Mouse (Mus musculus): Measurements from ENCODE around the gene Ppfibp2.

The Ppfibp2 gene

DNA sequence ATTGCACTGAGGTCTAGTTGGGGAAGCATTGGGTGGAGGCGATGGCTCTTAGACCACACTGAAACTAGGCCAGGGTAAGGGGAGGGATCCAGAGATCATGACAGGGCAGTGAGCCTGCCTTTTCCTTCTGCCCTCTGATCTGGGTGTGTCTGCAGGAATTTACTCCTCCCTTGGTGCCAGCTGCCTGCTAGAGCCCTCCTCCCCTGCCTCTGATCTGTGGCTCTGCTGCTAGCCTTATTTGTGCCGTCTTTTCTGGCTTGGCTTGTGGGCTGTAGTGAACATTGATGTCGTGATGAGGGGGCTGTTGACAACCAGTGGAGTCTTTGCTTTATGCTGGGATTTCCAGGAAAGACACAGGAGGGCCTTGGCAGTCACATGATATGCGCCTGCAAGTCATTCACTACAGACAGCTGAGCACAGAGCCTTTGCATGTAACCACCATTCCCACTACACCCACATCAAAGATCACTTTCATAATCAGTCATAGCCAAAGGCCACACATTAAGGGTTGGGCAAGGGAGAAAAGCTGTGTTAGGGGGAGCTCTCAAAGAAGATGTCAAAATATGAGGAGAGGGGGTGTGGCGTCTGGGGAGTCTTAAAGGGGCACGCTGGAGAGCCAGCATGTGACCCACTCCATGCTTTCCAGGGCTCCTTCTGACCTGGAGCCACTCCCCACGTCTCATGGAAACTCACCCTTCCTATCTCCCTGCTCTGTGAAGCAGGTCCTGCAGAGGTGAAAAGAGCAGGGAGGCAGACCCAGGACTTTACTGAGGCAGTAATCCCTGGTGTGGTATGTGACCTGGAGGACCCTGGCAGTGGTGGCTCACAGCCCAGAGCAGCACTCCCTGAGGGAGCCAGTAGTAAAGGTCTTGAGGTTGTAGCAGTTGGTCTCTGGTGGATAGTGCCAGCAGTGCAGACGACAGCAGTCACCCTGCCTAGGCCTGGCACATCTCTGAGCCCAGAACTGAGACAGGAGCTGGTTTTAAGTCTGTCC lies 69.4 kb downstream of the Ppfibp2 start:
- peak; percentile 30 for DNase-seq (ENCODE audit: low read depth, low spot score)

DNA sequence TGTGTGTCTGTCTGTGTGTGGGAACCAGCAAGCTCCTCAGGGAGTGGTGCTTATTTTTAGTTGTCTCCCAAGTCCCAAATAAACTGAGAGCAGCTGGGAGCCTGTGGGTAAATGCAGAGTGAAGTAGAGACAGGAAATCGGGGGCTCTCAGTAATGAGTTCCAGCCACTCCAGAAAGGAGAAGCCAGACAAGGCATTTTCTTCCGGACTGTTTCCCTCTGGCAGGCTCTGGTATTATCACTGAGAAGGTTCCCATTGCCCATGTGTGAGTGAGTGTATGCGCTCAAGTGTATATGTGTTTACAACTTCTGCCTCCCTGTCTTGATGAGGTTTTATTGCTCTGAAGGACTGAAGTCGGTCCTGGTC lies 70.2 kb downstream of the Ppfibp2 start:
- no peak for DNase-seq (ENCODE audit: low read depth, low spot score)

DNA sequence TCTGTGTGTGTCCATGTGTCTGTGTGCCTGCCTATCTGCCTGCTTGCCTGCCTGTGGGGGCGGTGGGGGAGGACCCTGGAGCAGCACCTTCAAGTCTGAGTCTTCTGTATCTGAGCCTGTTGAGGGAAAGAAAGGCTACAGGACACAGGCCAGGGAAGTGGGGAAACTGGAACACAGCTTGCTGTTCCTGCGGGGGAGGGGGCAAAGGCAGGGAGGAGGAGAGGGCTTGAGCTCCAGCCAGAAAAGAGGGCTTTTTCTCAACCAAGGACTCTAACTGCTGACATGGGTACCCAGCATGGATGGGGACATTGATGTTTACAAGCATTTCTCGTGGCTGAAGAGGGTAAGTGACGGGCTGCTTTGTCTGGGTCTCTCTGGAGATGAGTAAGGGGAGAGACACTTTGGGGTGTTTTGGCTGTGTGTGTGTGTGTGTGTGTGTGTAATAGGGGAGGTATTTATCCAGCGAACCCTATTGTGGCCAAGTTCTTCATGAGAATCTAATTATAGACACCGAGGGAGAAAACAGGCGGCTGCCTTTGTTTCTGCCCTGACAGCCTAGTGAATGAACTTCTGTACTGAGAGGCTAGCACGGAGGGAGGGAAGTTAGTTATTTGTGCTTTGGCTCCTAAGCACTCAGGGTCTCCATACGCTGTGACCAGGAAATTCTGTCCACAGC lies 70.7 kb downstream of the Ppfibp2 start:
- DNase-seq (ENCODE audit: low read depth, low spot score) = no peak

DNA sequence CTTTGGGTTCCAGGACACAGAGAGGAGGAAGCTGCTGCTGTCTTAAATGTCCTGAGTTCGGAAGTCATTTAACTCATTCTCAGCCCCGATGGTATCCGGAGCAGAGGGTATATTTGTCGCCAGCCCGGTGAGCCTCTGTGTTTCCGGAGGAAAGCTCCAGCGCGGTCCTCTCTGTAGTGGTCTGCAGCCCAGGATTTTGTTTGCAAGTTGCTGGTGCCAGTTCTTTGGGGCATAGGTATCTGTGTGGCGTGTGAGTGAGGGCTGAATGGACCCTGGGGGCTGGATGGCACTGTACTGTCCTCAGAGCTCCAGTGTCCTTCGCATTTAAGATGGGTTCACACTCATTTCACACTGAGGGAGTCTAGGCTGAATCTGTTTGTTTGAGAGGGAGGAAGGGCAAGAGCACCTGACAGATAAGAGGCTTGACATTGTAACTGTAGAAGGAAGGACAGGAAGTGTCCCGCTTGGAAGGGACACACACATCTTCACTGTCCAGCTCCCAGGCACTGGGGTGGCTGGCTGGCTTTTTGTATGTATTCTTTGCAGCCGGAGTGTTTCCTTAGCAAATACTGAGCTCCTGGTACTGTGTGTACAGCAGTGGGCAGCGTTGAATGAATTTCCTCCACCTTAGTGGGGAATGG lies 71.4 kb downstream of the Ppfibp2 start:
- DNase-seq (ENCODE audit: low read depth, low spot score) = no peak

DNA sequence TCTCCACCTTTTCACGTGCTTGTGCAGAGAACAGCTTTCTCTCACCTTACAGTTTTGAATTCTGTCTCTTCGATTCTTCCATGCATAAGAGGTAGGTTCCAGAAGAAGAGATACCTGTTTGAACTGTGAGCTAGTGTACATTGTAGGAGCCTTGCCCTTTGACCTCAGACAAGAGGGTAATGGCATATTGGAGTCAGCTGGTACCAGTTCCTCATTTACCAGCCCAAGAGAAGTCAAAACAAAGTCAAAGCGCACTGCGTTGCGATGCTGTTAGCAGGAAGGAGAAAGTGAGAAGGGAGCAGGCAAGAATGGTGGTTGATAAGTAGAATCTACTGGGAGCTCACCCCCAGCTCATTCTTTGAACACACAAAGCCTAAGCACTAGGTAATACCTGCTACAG lies 73.5 kb downstream of the Ppfibp2 start:
- DNase-seq (ENCODE audit: low read depth, low spot score) = no peak

DNA sequence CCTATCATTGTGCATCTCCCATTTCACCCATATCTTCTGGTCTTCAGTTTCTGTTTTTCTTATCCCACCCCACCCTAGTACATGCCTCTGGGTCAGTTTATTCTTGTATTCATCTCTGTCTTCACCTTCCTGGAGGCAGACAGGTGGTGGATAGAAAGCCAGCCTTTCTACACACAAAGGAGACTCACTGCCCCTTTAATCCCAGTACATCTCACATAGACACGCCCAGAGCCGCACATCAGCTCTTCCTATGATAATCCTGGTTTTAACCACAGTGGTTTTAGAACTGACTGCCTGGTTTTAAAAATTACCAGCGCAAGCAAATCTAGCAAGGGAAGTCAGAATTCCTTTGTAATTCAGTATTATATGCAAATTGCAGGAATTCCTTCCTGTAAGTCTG lies 80.2 kb downstream of the Ppfibp2 start:
- DNase-seq (ENCODE audit: low read depth, low spot score) = peak; percentile 39

DNA sequence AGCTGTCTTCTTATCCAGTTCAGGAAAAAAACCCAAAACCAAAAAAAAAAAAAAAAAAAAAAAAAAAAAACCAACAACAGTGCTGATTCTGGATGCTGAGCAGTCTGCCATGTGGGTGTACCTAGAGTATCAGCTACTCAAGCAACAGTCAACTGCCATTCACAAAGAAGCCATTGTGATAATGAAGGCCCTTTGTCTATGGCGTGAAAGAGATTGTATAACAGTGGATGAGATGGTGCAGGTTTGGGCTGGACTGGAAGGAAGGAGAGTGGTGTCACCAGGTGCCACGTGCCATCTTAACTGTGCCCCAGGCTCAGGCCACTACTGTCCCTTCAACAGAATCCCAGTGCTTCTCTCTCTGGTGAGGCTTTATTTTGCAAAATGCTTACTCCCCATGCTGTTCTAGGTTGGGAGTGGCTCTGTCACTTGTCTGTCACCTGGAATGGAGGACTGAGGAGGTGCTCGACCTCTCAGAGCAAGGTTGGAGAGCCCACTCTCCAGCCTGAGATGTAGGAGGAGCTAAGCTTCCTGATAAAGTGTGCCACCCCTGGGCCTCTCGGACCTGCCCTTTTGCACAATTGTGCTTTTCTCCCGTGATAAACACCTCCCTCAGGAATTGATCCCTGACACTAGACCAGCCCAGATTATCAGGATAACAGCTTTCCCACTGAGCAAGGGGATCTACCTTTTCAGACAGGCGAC lies 85.3 kb downstream of the Ppfibp2 start:
- DNase-seq (ENCODE audit: low read depth, low spot score) = peak; percentile 64

DNA sequence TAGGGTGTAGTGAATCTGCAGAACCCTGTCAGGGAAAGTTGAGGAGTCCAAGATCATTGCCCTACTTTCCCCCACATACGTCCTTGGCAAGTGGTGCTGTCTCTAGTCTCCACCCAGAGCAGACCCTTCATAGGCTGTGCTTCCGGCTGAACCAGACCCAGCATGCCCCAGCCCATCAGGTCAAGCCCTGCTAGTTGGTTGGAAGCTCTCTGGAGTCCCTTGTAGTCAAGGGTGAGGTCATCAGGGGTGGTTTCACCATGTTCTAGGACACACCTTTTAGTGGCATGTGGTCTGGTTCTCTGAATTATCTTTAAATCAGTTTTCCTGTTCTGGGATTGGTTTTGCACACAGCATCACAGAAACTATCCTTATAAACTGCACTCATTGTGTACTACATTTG lies 86.3 kb downstream of the Ppfibp2 start:
- no peak for DNase-seq (ENCODE audit: low read depth, low spot score)

DNA sequence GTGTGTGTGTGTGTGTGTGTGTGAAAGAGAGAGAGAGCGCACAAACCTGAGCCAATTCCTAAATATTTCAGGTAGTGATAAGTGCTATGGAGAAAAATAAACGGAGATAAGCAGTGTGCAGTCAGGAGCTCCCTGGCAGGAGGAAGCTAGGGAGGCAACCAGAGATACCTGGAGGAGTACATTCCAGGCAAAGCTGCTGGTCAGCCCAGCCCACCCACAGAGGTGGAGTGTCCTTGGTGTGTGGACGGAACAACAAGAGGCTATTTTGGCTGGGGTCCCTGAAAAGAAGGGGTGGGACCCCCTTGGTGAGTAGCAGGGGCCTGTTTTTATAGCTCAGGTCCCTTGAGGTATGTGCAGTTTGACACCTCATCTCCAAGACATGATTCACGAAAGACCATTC lies 88.2 kb downstream of the Ppfibp2 start:
- DNase-seq (ENCODE audit: low read depth, low spot score) = no peak

DNA sequence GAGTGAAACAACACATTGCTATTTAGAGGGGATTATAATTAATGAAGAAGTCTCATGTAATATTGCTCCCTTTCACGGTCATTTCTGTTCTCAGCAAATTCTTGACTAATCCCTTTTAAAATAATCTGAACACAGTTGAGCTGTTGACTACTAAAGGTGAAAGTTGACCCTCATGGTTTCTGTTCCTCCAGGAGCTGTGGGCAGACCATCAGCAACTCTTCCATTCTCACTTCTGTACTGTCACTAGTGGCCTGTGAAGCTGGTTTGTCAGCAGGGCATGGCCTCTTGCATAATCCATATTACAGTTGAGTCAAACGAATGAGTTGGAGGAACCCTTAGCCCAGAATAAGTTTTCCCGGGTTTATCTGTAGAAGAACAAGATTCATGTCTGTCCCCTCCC lies 88.6 kb downstream of the Ppfibp2 start:
- no peak for DNase-seq (ENCODE audit: low read depth, low spot score)

DNA sequence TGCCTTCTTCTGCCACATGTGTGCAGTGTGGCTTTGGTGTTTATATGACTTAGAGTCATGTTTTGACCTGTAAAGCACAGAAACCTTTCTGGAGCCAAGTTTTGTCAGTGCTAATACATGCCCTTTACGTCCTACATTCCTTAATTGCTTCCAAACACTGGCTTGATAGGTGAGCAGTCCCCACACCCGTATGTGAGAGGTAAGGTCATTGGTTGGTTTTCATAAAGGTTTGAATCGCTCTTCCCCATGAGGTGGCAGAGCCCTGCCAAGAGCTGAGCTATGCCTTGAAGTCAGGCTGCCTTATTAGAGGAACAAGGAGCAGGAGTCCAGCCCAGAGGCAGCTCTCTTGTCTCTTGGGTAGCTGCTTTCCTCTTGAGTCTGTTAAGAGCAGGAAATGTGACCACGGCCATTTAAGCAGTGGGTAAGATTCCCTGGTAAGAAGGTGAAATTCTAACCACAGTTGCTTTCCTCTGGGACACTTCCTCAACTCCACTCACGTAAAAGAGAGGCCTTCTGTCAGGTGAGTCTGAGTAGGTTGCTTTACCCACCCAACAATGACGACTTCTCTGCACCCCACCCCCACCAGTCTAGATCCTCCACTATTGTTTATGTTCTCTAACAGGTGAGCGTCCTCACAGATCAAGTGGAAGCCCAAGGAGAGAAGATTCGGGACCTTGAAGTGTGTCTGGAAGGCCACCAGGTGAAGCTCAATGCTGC lies 90.4 kb downstream of the Ppfibp2 start:
- DNase-seq (ENCODE audit: low read depth, low spot score) = no peak

DNA sequence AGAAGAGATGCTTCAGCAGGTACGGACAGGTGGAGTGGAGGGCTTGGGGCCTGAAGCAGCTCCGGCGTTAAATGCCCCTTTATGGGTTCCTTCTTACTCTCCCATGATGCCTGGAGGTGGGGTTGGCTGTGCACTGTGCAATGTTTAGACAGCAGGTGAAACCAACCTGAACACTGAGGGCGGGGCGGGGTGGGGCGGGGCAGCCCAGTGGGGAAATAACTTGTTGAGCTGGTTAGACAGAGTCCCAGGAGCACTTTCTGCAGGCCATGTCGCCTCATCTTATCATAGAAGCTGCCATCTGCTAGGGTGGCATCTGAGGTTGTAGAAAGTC lies 90.9 kb downstream of the Ppfibp2 start:
- no peak for DNase-seq (ENCODE audit: low read depth, low spot score)

DNA sequence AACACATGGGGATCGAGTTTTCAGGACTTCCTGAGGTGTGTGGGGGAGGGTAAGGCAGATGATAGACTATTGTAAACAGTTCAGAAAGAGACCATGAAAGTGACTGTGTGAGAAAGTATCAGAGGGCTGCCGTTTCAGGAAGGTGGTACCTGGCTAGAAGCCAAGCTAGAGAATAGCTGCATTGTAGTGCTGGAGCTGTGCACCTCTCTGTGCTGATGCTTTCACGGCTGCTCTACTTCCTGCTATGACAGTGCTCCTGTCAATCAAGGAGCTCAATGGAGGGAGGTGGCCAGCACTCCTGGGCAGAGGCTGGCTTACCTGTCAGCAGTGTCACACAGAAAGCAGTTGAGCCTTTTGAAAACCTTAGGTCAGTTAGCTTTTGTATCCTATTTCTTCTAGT lies 92.4 kb downstream of the Ppfibp2 start:
- peak; percentile 46 for DNase-seq (ENCODE audit: low read depth, low spot score)

DNA sequence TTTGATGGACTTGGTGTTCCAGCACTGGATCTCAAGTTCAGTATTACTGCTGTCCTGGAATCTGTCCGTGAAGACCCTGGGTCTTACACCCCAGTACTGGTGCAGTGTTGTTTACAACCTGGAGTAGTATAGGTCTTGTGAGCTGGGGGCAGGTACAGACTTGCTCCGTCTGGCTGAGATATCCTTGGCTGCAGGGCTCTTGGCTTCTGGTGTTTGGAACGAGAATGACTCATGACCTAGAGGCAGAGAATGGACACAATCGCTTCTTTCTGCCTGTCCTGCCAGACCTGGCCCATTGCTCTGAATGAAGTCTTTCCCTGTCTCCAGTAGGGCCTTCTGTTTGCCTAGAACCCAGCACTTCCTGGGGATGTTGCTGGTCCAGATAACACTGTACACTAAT lies 93.0 kb downstream of the Ppfibp2 start:
- DNase-seq (ENCODE audit: low read depth, low spot score) = no peak

DNA sequence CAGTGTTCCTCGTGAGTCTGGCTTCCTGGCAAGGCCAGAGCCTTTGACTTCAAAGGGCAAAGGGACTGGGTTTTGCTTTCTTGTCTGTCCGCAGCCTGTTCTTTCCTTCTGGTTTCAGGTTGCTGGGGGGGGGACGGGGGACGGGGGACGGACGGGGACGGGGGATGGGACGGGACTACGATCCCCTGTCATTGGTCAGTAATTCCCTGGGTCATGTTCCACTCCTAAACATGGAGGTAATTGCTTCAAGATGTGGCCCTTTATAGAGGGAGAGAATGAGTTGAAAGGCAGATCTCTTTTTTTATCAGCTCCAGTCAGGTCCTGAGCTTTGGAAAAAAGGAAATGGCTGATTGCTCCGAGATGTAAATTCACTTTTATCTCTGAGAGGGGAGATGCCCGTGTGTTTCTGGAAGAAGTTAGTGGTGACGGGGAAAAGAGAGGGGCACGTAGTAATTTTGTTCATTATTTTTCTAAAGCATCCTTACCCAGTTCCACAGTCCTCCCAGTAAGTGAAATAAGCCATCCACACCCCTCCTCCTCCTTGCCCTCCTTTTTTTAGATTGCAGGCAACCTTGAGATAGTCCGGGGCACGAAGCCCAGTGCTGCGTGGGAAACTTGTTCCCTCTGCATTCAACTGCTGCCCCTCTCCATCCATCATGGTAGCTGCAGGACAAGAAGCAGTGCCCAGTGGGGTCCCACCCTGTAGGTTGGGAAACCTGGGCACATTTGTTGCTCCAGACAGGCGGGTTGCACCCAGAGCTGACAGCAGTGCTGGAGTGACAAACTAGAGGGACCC lies 95.6 kb downstream of the Ppfibp2 start:
- DNase-seq (ENCODE audit: low read depth, low spot score) = no peak

DNA sequence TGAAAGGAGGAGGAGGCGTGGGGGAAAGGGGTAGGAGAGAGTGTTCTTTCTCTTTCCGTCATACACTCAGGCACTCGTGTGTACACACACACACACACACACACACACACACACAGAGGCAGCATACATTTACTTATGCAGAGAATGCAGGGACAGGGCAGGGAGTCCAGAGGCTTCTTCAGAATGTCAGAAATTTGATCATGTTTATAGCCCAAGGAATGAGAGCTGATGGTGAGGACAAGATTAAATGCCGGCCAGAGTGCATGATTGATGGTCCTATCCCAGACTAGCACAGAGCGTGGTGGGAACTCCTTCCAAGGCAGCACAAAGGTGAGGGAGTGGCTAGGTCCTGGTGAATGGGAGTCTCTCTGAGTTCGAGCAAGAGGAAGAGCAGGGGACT lies 96.5 kb downstream of the Ppfibp2 start:
- DNase-seq (ENCODE audit: low read depth, low spot score) = peak; percentile 18

DNA sequence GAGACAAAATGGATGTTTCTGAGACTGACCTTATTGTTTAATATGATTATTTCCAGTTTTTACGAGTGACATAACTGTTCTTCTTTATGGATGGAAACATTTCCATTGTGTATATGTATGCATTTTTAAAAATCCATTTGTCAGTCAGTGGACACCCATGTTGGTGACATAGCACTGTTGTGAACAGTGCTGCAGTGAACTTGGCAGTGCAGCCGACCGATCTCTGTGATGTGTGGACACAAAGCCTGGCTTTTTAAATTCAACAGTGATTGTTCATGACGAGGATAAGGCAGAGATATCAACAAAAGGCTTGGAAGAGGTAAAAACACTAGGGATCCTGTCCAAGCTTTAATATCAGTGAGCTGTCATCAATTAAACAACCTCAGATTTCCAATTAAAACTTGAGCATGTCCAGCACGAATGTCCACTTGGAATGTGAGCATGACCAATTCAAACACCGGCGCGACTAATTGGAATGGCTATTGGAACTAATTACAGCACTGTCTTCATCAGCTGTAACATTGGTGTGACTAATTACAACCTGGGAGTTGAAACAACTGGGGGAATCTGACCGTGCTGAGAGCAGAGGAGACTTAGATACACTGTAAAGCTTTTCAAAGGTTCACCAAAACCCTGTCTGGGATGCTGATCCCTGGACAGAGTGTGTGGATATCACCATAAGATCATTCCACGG lies 99.4 kb downstream of the Ppfibp2 start:
- no peak for DNase-seq (ENCODE audit: low read depth, low spot score)

DNA sequence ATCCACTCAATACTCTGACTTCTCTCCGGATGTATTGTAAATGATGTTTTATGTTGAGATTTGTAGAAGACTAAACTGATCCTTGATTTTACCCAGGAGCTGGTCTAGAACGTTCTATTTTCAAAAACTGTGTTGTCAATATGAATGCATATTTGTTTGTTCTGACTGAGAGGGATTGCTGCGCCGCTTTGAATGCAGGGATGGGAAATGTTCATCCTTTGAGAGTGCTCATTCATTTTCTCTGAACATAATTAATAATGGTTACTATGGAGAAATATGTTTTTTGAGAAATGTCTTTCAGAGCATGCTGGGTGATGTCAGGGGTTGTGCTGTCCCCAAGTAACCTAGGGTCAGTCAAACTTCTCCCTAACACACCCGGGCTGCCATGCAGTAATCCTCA lies 102.1 kb downstream of the Ppfibp2 start:
- DNase-seq (ENCODE audit: low read depth, low spot score) = no peak

DNA sequence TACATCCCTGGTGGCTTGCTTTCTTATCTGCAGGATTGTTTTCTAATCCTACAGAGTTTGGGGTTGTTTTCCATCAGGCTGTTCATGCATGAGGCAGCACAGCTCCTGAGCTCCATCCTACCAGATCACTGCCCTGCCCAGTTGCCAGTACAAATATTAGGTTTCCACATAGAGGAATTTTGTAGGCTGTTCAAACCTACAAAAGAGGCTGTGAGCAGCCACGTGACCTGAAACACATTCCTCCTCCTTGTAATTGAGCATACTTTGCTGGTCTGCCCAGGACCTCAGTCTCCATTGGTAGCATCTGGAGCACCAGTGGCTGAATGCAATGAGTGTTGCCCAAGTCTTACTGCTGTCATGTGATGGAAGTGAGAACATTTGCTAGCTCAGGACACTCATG lies 104.9 kb downstream of the Ppfibp2 start:
- no peak for DNase-seq (ENCODE audit: low read depth, low spot score)

DNA sequence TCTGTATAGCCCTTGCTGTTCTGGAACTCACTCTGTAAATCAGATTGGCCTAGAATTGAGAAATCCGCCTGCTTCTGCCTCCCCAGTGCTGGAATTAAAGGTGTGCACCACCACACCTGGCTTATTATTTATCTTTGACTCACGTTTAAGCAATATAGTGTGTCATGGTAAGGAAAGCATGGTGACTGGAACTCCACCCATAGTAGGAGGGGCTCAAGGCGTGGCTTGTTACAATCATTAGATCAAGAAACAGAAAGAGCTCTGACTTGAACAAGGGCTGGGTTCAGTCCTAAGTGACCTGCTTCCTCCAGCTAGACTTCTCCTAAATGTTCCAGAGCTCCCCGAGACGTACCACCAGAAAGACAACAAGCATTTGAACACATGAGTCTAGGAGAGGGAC lies 105.6 kb downstream of the Ppfibp2 start:
- DNase-seq (ENCODE audit: low read depth, low spot score) = no peak

Data from R1 (cell line).